10 mouse cellular contexts compared by ENCODE assay signal in genomic region chr10:81404720-81405119, GRCm38 (mm10). TPM values are rescaled to one million over a fixed set of nuclear protein-coding genes. Genes with fewer than 3 reads are reported as not detected.
DNase-seq lines count a peak whose midpoint lies in the region; ATAC-seq and TF ChIP-seq lines count a peak whose summit lies in the region.
"Had no signal": no experiment of that assay in that cellular context is flagged by ENCODE, and none has a peak within 500 bp of the region (broad histone marks: within the 10 kb centered on the region; RNA-seq: fewer than 3 reads in every experiment).

No protein-coding gene starts in this region.

- no peaks in the 10 kb centered on the region for H3K9me3 ChIP-seq in midbrain, embryonic 10.5 days (replicated peaks)
- no peaks in the 10 kb centered on the region for H3K9me3 ChIP-seq in midbrain, embryonic 16.5 days (replicated peaks; ENCODE audit: control insufficient read depth, low read length, poor library complexity, severe bottlenecking)
- H3K9me3 ChIP-seq in limb, embryonic 10.5 days (replicated peaks): no peaks in the 10 kb centered on the region

- H3K36me3 ChIP-seq in midbrain, embryonic 10.5 days: peaks cover 13% of the 10 kb centered on the region; the same call in 1 of the 2 replicates
- H3K36me3 ChIP-seq in midbrain, embryonic 16.5 days (ENCODE audit: control insufficient read depth, insufficient read depth, low read length): peaks cover 35% of the 10 kb centered on the region
- peaks cover 22% of the 10 kb centered on the region for H3K36me3 ChIP-seq in limb, embryonic 10.5 days

- TF ChIP-seq CTCF in layer of hippocampus, adult 2 months (conservative IDR thresholded peaks at IDR 0.05): no peak

- ATAC-seq in midbrain, embryonic 16.5 days: no peak
- peak; percentile 50 for ATAC-seq in monocyte, adult 5-6 weeks (replicated peaks; ENCODE audit: insufficient number of reproducible peaks, low FRiP score, low TSS enrichment, poor library complexity, severe bottlenecking)
- ATAC-seq: forebrain, postnatal 0 days; hindbrain, postnatal 0 days had no signal

- peaks cover 86% of the 10 kb centered on the region for H3K4me1 ChIP-seq in midbrain, embryonic 10.5 days
- H3K4me1 ChIP-seq in midbrain, embryonic 16.5 days (ENCODE audit: control insufficient read depth, insufficient read depth, low read length): peaks cover 26% of the 10 kb centered on the region
- H3K4me1 ChIP-seq in limb, embryonic 10.5 days: peaks cover 96% of the 10 kb centered on the region

- H3K27me3 ChIP-seq in midbrain, embryonic 10.5 days (ENCODE audit: low read depth, poor library complexity, severe bottlenecking): peaks cover 98% of the 10 kb centered on the region
- peaks cover 3% of the 10 kb centered on the region for H3K27me3 ChIP-seq in midbrain, embryonic 16.5 days (ENCODE audit: control insufficient read depth, insufficient read depth, low read depth, low read length)
- H3K27me3 ChIP-seq in limb, embryonic 10.5 days (ENCODE audit: low read depth, poor library complexity, severe bottlenecking): peaks cover 78% of the 10 kb centered on the region

- H3K27ac ChIP-seq in midbrain, embryonic 10.5 days (replicated peaks): peak overlapping the region; percentile 42; the same call in 1 of the 2 replicates
- H3K27ac ChIP-seq in midbrain, embryonic 16.5 days (ENCODE audit: low read length): no peak overlapping the region
- H3K27ac ChIP-seq in limb, embryonic 10.5 days: peak overlapping the region; percentile 38; the same call in 1 of the 2 replicates
- no peak overlapping the region for H3K27ac ChIP-seq in layer of hippocampus, adult 2 months
- H3K27ac ChIP-seq: hindbrain, postnatal 0 days had no signal

- no peak overlapping the region for H3K4me3 ChIP-seq in midbrain, embryonic 10.5 days
- no peak overlapping the region for H3K4me3 ChIP-seq in midbrain, embryonic 16.5 days (ENCODE audit: low read depth, low read length)
- H3K4me3 ChIP-seq in limb, embryonic 10.5 days: 0 out of 2 replicates have a peak overlapping the region, but pooled peaks have one; percentile 8
- no peak overlapping the region for H3K4me3 ChIP-seq in layer of hippocampus, adult 2 months

- no peak overlapping the region for H3K9ac ChIP-seq in midbrain, embryonic 16.5 days (ENCODE audit: low read depth, low read length)
- H3K9ac ChIP-seq: forebrain, postnatal 0 days had no signal

- H3K4me2 ChIP-seq in midbrain, embryonic 16.5 days (ENCODE audit: low read length): no peak overlapping the region

- peak; percentile 38 for DNase-seq in cerebellum, adult 11 months
- DNase-seq in cerebellum, postnatal 4 days (ENCODE audit: low spot score in 2 of 2): no peak
- no peak for DNase-seq in midbrain, embryonic 10.5 days (ENCODE audit: low spot score)
- no peak for DNase-seq in limb, embryonic 10.5 days (ENCODE audit: low spot score)
- no peak for DNase-seq in layer of hippocampus, adult 2 months (ENCODE audit: low spot score in 2 of 2)
- DNase-seq in adrenal gland, postnatal 25 days: no peak
- DNase-seq: forebrain, postnatal 0 days had no signal

- 56% methylated on average over 18 of the region's 18 CpGs for WGBS in midbrain, embryonic 10.5 days
- WGBS in midbrain, embryonic 16.5 days: 64% methylated on average over 16 of the region's 18 CpGs
- WGBS in limb, embryonic 10.5 days: 50% methylated on average over 18 of the region's 18 CpGs

RNA-seq across cellular contexts. Expression of gene Smim24, which starts 11.9 kb away (rescaled TPM):
- polyA plus RNA-seq in midbrain, embryonic 10.5 days (2016; fragmentation: Nextera tagmentation; extraction: Ambion mirVana): 1.7 and 2.3 TPM in 2 replicates
- 1.2 and 1.4 TPM in 2 replicates for polyA plus RNA-seq in midbrain, embryonic 16.5 days (2015; fragmentation: Nextera tagmentation; extraction: Ambion mirVana)
- 1.9 and 2.9 TPM in 2 replicates for polyA plus RNA-seq in limb, embryonic 10.5 days (2016; fragmentation: Nextera tagmentation; extraction: Ambion mirVana)
- 3.9 to 7.9 TPM (median 6.3 TPM) in 3 replicates for total RNA-seq in monocyte, adult 5-6 weeks (2017)
- 1 to 10 TPM; 1.9 to 2.1 TPM for total RNA-seq in layer of hippocampus, adult 2 months (2021)
- 1.4 TPM in 1 of 2 replicates, not detected in the other for total RNA-seq in adrenal gland, postnatal 25 days (2021)

RNA-seq across cellular contexts. Expression of gene Gm48552, which starts 15.9 kb away (rescaled TPM):
- polyA plus RNA-seq in midbrain, embryonic 10.5 days (2016; fragmentation: Nextera tagmentation; extraction: Ambion mirVana): 1.7 and 2.9 TPM in 2 replicates
- 2.3 and 3.3 TPM in 2 replicates for polyA plus RNA-seq in midbrain, embryonic 16.5 days (2015; fragmentation: Nextera tagmentation; extraction: Ambion mirVana)
- 1.4 and 1.5 TPM in 2 replicates for polyA plus RNA-seq in limb, embryonic 10.5 days (2016; fragmentation: Nextera tagmentation; extraction: Ambion mirVana)
- not detected in 3 replicates for total RNA-seq in monocyte, adult 5-6 weeks (2017)
- 1 to 10 TPM; 5.5 to 8.1 TPM for total RNA-seq in layer of hippocampus, adult 2 months (2021)
- 1.5 TPM in 1 of 2 replicates, not detected in the other for total RNA-seq in adrenal gland, postnatal 25 days (2021)

RNA-seq across cellular contexts. Expression of gene Gm48551, which starts 20.5 kb away (rescaled TPM):
- 2.9 and 3.4 TPM in 2 replicates for polyA plus RNA-seq in midbrain, embryonic 10.5 days (2016; fragmentation: Nextera tagmentation; extraction: Ambion mirVana)
- polyA plus RNA-seq in midbrain, embryonic 16.5 days (2015; fragmentation: Nextera tagmentation; extraction: Ambion mirVana): 6.1 and 8.2 TPM in 2 replicates
- polyA plus RNA-seq in limb, embryonic 10.5 days (2016; fragmentation: Nextera tagmentation; extraction: Ambion mirVana): 3.8 and 4.2 TPM in 2 replicates
- 2.3 to 3.7 TPM in 2 of 3 replicates, not detected in the other for total RNA-seq in monocyte, adult 5-6 weeks (2017)
- total RNA-seq in layer of hippocampus, adult 2 months (2021): 1 to 10 TPM; 4.4 to 6.1 TPM
- 1.7 TPM in 2 replicates for total RNA-seq in adrenal gland, postnatal 25 days (2021)

RNA-seq across cellular contexts. Expression of gene Dohh, which starts 20.5 kb away (rescaled TPM):
- polyA plus RNA-seq in midbrain, embryonic 10.5 days (2016; fragmentation: Nextera tagmentation; extraction: Ambion mirVana): 93.4 and 98.7 TPM in 2 replicates
- polyA plus RNA-seq in midbrain, embryonic 16.5 days (2015; fragmentation: Nextera tagmentation; extraction: Ambion mirVana): 77.5 and 86.2 TPM in 2 replicates
- polyA plus RNA-seq in limb, embryonic 10.5 days (2016; fragmentation: Nextera tagmentation; extraction: Ambion mirVana): 101 and 115 TPM in 2 replicates
- 18.6 to 22.3 TPM (median 20.9 TPM) in 3 replicates for total RNA-seq in monocyte, adult 5-6 weeks (2017)
- 10 to 100 TPM; 75.9 to 79.7 TPM for total RNA-seq in layer of hippocampus, adult 2 months (2021)
- 48.4 and 52.7 TPM in 2 replicates for total RNA-seq in adrenal gland, postnatal 25 days (2021)

RNA-seq across cellular contexts. Expression of gene Fzr1, which starts 26.4 kb away (rescaled TPM):
- 138 and 146 TPM in 2 replicates for polyA plus RNA-seq in midbrain, embryonic 10.5 days (2016; fragmentation: Nextera tagmentation; extraction: Ambion mirVana)
- polyA plus RNA-seq in midbrain, embryonic 16.5 days (2015; fragmentation: Nextera tagmentation; extraction: Ambion mirVana): 145 and 146 TPM in 2 replicates
- 134 and 148 TPM in 2 replicates for polyA plus RNA-seq in limb, embryonic 10.5 days (2016; fragmentation: Nextera tagmentation; extraction: Ambion mirVana)
- total RNA-seq in monocyte, adult 5-6 weeks (2017): 8.2 to 12.9 TPM (median 11.7 TPM) in 3 replicates
- 10 to 100 TPM; 70.1 to 72.0 TPM for total RNA-seq in layer of hippocampus, adult 2 months (2021)
- total RNA-seq in adrenal gland, postnatal 25 days (2021): 49.3 and 51.6 TPM in 2 replicates

Comparison
In these comparisons a context has a peak if more than half of its experiments do, and no peak if none do; other contexts are left out.
1. H3K27ac ChIP-seq: peak in midbrain, embryonic 10.5 days (single experiment) and limb, embryonic 10.5 days (single experiment); none in midbrain, embryonic 16.5 days (single experiment) and layer of hippocampus, adult 2 months (single experiment).